Mouse (Mus musculus) adrenal gland, adult 10 weeks (tissue): ENCODE results near the gene Olfr432. TPM values are rescaled to one million over a fixed set of nuclear protein-coding genes. Genes with fewer than 3 reads are reported as not detected.

Experiments
- polyA plus RNA-seq: library from polyadenylated mRNA; stranded (reverse); fragments of 350-450 nt; fragmentation: Illumina TruSeq; extraction: RNeasy Lipid Tissue Mini Kit (QIAGEN cat#74804); gene quantifications from one replicate; pipeline ENCODE4 v1.2.3, GENCODE M21; 2014; ENCODE audit warnings: low read depth, low replicate concordance

The Olfr432 gene
- polyA plus RNA-seq = not detected

GRCm38 (mm10) chr1:174048893-174049292, at the start of gene Olfr432:
Gene Olfr432, plus strand, starts transcription at chr1:174049205.

GRCm38 (mm10) chr1:174031698-174032097, 17.3 kb upstream of the Olfr432 start, which contains the start of gene Ifi205:
Gene Ifi205, minus strand, starts transcription at chr1:174031810.

GRCm38 (mm10) chr1:174040523-174041177, 8.4 kb upstream of the Olfr432 start, which contains the start of gene Olfr433:
Gene Olfr433, plus strand, starts transcription at chr1:174040705.

DNA sequence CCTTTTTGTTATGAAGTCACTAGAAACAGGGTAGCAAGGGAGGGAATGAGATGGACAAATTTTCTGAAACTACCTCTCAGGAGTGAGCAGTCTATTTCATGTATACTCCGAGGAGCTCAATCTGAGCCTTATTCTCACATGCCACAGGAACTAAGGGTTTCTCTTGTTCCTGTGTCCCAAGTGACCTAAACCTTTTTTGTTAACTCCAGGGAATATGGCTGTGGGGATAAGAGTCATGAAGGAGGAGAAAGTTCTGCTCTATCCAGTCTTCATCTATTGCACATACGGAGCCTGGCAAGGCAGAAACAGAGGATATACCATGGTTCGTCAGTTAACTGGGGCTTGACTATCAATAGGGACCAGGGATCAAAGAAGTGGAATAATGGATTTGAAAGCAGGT, 17.3 kb downstream of the Olfr432 start, which contains the start of gene Olfr430:
Gene Olfr430 (plus strand): TSS at position 301 of the 400 bp plus-strand sequence.

DNA sequence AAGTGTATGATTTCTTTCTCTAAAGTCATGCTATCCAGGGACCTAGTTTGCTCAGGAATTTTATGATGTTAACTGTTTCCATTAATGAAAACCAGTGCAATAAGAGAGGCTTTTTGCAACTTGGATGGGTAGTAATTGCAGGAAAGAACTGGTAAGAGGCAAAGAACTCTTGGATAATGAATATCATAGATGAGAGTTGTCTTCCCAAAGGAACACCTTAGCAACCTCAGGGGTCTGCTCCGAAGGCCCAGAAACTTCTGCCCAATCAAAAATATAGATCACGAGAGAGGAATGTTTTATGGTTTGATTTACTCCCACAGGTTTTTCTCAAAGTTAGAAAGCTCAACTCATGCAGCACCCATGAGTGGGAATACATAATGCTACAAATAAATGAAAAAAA, 35.0 kb downstream of the Olfr432 start, which contains the start of gene Olfr429:
Gene Olfr429 (plus strand): TSS at position 301 of the 400 bp plus-strand sequence.

DNA sequence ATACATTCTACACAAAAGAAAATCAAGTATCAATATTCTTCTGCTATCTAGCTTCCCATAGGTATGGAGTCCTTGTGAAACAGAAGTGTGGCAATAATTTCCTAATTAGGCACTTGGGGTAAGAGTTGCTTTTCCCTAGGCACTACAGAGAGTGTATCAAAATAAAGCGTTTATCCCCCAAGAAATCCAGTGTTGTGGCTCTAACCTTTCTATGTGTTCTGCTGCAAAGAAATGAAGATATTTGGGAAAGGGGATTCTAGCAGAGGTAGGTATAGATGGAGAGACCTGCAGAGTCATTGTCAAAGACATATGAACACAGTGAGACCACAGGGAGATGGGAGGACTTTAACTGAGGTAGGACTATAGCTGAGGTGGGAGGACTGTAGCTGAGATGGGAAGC, 47.6 kb downstream of the Olfr432 start, which contains the start of gene Olfr427:
Gene Olfr427 (plus strand): TSS at position 301 of the 400 bp plus-strand sequence.

Other genes with a start within 250 kb of the Olfr432 start
- gene Ifi211, start 136.2 kb upstream of the Olfr432 start, polyA plus RNA-seq = 14.0 TPM
- 98.6 TPM for gene Mndal, start 106.7 kb upstream of the Olfr432 start, polyA plus RNA-seq
- gene Ifi203, start 106.5 kb upstream of the Olfr432 start, polyA plus RNA-seq = 74.8 TPM
- not detected for gene Ifi202b, start 66.5 kb upstream of the Olfr432 start, polyA plus RNA-seq
- 8.8 TPM for gene Ifi205, start 17.4 kb upstream of the Olfr432 start, polyA plus RNA-seq
- not detected for gene Olfr433, start 8.5 kb upstream of the Olfr432 start, polyA plus RNA-seq
- gene Olfr430, start 17.4 kb downstream of the Olfr432 start, polyA plus RNA-seq = not detected
- gene Olfr429, start 35.1 kb downstream of the Olfr432 start, polyA plus RNA-seq = not detected
- gene Olfr427, start 47.7 kb downstream of the Olfr432 start, polyA plus RNA-seq = not detected
- not detected for gene Olfr231, start 72.0 kb downstream of the Olfr432 start, polyA plus RNA-seq
- gene Olfr424, start 82.3 kb downstream of the Olfr432 start, polyA plus RNA-seq = not detected
- not detected for gene Olfr420, start 106.4 kb downstream of the Olfr432 start, polyA plus RNA-seq
- gene Spta1, start 123.6 kb downstream of the Olfr432 start, polyA plus RNA-seq = not detected
- not detected for gene Olfr419, start 202.9 kb downstream of the Olfr432 start, polyA plus RNA-seq